Mouse (Mus musculus) midbrain, postnatal 0 days (tissue): ENCODE results near the gene Pcp4. TPM values are rescaled to one million over a fixed set of nuclear protein-coding genes. Genes with fewer than 3 reads are reported as not detected.

Experiments used
- ATAC-seq: fragments of 200-750 bp; cut with Nextera tagmentation; 2 replicates; pipeline ENCODE4 v1.8.0; 2017; ENCODE audit warnings: moderate number of reproducible peaks, mild to moderate bottlenecking, moderate TSS enrichment, moderate library complexity; ENCODE audit not compliant: low FRiP score
- DNase-seq: peaks from one replicate; pipeline ENCODE4 v3.0.0-alpha.2; 2015; ENCODE audit warnings: low spot score
- H3K27ac ChIP-seq: fragments of 300-500 bp; sonication (generic); 2 replicates; pipeline ENCODE4 v1.5.1; 2014; ENCODE audit warnings: low read depth, mild to moderate bottlenecking, low read length, mixed read lengths
- H3K27me3 ChIP-seq: fragments of 300-500 bp; sonication (generic); 2 replicates; pipeline ENCODE4 v1.6.1; 2014; ENCODE audit warnings: low read length, control low read depth, mixed read lengths; ENCODE audit not compliant: insufficient read depth
- H3K36me3 ChIP-seq: fragments of 300-500 bp; sonication (generic); 2 replicates; pipeline ENCODE4 v1.6.1; 2014; ENCODE audit warnings: low read length, control low read depth, mixed read lengths; ENCODE audit not compliant: insufficient read depth
- H3K4me1 ChIP-seq: fragments of 300-500 bp; sonication (generic); 2 replicates; pipeline ENCODE4 v1.6.1; 2014; ENCODE audit warnings: mild to moderate bottlenecking, control low read depth, antibody characterized with exemption, low read length, mixed read lengths; ENCODE audit not compliant: insufficient read depth
- H3K4me2 ChIP-seq: fragments of 300-500 bp; sonication (generic); 2 replicates; pipeline ENCODE4 v1.6.1; 2014; ENCODE audit warnings: low read depth, mild to moderate bottlenecking, low read length, mixed read lengths; ENCODE audit not compliant: poor library complexity, severe bottlenecking
- H3K4me3 ChIP-seq: fragments of 300-500 bp; sonication (generic); 2 replicates; pipeline ENCODE4 v1.5.1; 2014; ENCODE audit warnings: low read depth, mild to moderate bottlenecking, low read length, moderate library complexity
- H3K9ac ChIP-seq: fragments of 300-500 bp; sonication (generic); replicated peaks from 2 replicates; pipeline ENCODE4 v1.6.1; 2014; ENCODE audit warnings: mild to moderate bottlenecking, low read length, moderate library complexity, mixed read lengths; ENCODE audit not compliant: poor library complexity, severe bottlenecking
- H3K9me3 ChIP-seq: fragments of 300-500 bp; sonication (generic); 2 replicates; pipeline ENCODE4 v1.6.1; 2016; ENCODE audit warnings: low read length, control low read depth
- CTCF ChIP-seq: IDR thresholded peaks from 2 replicates; pipeline ENCODE4 v1.5.1; 2016; ENCODE audit warnings: antibody characterized with exemption, mild to moderate bottlenecking
- WGBS: fragments of 180-500 bp; shearing (Covaris S2); extraction: QIAGEN DNeasy Blood & Tissue Kit; methylation state at CpG from one replicate; pipeline ENCODE4 v1.1.7; 2014; 5-methylcytosine and 5-hydroxymethylcytosine counted together
- polyA plus RNA-seq: library from polyadenylated mRNA; unstranded; fragments of >200 nt; fragmentation: Nextera tagmentation; extraction: Ambion mirVana; gene quantifications from 2 replicates; pipeline ENCODE4 v1.2.1, GENCODE M21; 2015
- total RNA-seq: library from RNA; depleted of rRNA; stranded (reverse); fragments of >200 nt; gene quantifications from 2 replicates; pipeline ENCODE4 v1.2.3, GENCODE M21; 2014

Gene Pcp4
- total and polyA plus RNA-seq, 2 experiments from 2014 or later, result 333 to 687 TPM

GRCm38 (mm10) chr16:96472361-96472760 lies 5.0 kb downstream of the Pcp4 start:
- Histone ChIP-seq H3K4me1 (peaks cover 19% of the 10 kb centered on the region), H3K4me2 (peak overlapping the region; percentile 38), H3K27ac (peak overlapping the region; percentile 55), H3K36me3 (no peaks in the 10 kb centered on the region), H3K4me3 (peak overlapping the region; percentile 3; the same call in 1 of the 2 replicates), H3K9me3 (no peaks in the 10 kb centered on the region), H3K27me3 (no peaks in the 10 kb centered on the region), H3K9ac (peak overlapping the region; percentile 44; the same call in 1 of the 2 replicates)
- 25% methylated on average over 5 of the region's 5 CpGs for WGBS
- TF ChIP-seq CTCF, result no peak
- no peak for DNase-seq
- ATAC-seq, result no peak

GRCm38 (mm10) chr16:96472816-96473215 lies 5.4 kb downstream of the Pcp4 start:
- TF ChIP-seq CTCF, result no peak
- peak overlapping the region; percentile 55 for H3K27ac ChIP-seq

GRCm38 (mm10) chr16:96474185-96474584 lies 6.8 kb downstream of the Pcp4 start:
- Histone ChIP-seq H3K4me2 (no peak overlapping the region), H3K4me3 (no peak overlapping the region), H3K27me3 (no peaks in the 10 kb centered on the region), H3K4me1 (peaks cover 15% of the 10 kb centered on the region), H3K9ac (no peak overlapping the region), H3K27ac (no peak overlapping the region), H3K9me3 (no peaks in the 10 kb centered on the region), H3K36me3 (no peaks in the 10 kb centered on the region)
- TF ChIP-seq CTCF, result no peak
- WGBS, result 67% methylated on average over 3 of the region's 3 CpGs
- ATAC-seq (no peak), DNase-seq (no peak)

More at GRCm38 (mm10) chr16:96472816-96473215, 5.4 kb downstream of the Pcp4 start:
- Histone ChIP-seq H3K4me1 (peaks cover 19% of the 10 kb centered on the region), H3K9me3 (no peaks in the 10 kb centered on the region), H3K4me2 (peak overlapping the region; percentile 38), H3K9ac (peak overlapping the region; percentile 44; the same call in 1 of the 2 replicates), H3K36me3 (no peaks in the 10 kb centered on the region), H3K4me3 (peak overlapping the region; percentile 3; the same call in 1 of the 2 replicates), H3K27me3 (no peaks in the 10 kb centered on the region)
- 31% methylated on average over 7 of the region's 7 CpGs for WGBS
- no peak for ATAC-seq
- no peak for DNase-seq

- no peaks in the 10 kb centered on the region for H3K9me3 ChIP-seq
- no peak overlapping the region for H3K4me3 ChIP-seq
- no peaks in the 10 kb centered on the region for H3K4me1 ChIP-seq
- no peak for TF ChIP-seq CTCF
- H3K4me2 ChIP-seq, result no peak overlapping the region
- WGBS, result 90% methylated on average over 4 of the region's 4 CpGs
- no peaks in the 10 kb centered on the region for H3K36me3 ChIP-seq
- no peak for DNase-seq
- ATAC-seq, result no peak
- no peak overlapping the region for H3K9ac ChIP-seq
- no peak overlapping the region for H3K27ac ChIP-seq
- H3K27me3 ChIP-seq, result no peaks in the 10 kb centered on the region
Observed at GRCm38 (mm10) chr16:96481791-96482190, 14.4 kb downstream of the Pcp4 start.

DNA sequence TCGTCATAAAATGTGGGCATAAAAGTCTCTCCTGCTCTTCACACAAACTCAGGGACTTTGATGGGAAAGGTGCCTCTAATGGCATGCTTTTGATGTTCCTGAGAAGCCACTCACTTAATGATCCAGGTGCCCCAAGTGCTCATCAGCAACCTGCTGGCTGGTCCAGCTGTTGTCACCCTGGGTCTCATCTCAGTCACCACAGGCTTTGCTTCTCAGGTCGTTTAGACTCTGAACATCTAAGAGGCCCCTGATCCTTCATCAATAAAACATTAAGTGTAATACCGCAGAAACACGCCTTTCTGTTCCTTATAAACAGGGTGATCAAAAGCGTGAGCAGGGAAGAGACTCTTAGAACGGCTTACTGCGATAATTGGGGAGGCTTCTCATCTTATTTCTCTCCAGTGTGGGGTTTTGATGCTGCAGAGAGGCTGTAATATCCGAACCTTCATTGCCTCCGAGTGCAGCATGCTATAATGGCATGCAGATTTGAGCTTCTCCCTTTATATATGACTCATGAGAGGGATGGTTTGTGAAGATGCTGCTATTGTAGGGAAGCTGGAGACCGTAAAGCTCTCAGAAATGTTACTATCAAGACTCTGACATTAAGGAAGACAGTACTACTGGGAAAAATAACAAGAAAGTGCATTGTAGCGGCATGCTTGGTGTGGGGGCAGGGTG lies 19.7 kb downstream of the Pcp4 start:
- Histone ChIP-seq H3K4me2 (no peak overlapping the region), H3K4me3 (no peak overlapping the region), H3K36me3 (no peaks in the 10 kb centered on the region), H3K9ac (no peak overlapping the region), H3K4me1 (peaks cover 4% of the 10 kb centered on the region; the same call in 1 of the 2 replicates), H3K9me3 (no peaks in the 10 kb centered on the region), H3K27ac (no peak overlapping the region), H3K27me3 (no peaks in the 10 kb centered on the region)
- DNase-seq, result no peak
- ATAC-seq, result no peak
- 51% methylated on average over 11 of the region's 11 CpGs for WGBS
- no peak for TF ChIP-seq CTCF

GRCm38 (mm10) chr16:96488038-96488437 lies 20.6 kb downstream of the Pcp4 start:
- no peak overlapping the region for H3K4me3 ChIP-seq
- ATAC-seq (no peak), DNase-seq (no peak)
- no peak overlapping the region for H3K4me2 ChIP-seq
- no peaks in the 10 kb centered on the region for H3K27me3 ChIP-seq
- peaks cover 4% of the 10 kb centered on the region; the same call in 1 of the 2 replicates for H3K4me1 ChIP-seq
- H3K36me3 ChIP-seq, result no peaks in the 10 kb centered on the region
- 0 out of 2 replicates have a peak, but pooled peaks have one; percentile 5 for TF ChIP-seq CTCF
- H3K27ac ChIP-seq, result no peak overlapping the region
- H3K9me3 ChIP-seq, result no peaks in the 10 kb centered on the region
- no peak overlapping the region for H3K9ac ChIP-seq
- WGBS, result 84% methylated on average over 5 of the region's 5 CpGs
